29 mouse cellular contexts compared by ENCODE assay signal in genomic region chr2:173742744-173743143, GRCm38 (mm10). TPM values are rescaled to one million over a fixed set of nuclear protein-coding genes. Genes with fewer than 3 reads are reported as not detected.
A peak's percentile ranks its signal among the peaks of the same experiment; 100 is the strongest.
DNase-seq lines count a peak whose midpoint lies in the region; ATAC-seq and TF ChIP-seq lines count a peak whose summit lies in the region.
"Had no signal": no experiment of that assay in that cellular context is flagged by ENCODE, and none has a peak within 500 bp of the region (broad histone marks: within the 10 kb centered on the region; RNA-seq: fewer than 3 reads in every experiment).

No protein-coding gene starts in this region.

- TF ChIP-seq CTCF in stomach, postnatal 0 days (IDR thresholded peaks at IDR 0.05; ENCODE audit: low read depth), result no peak

- peaks cover 5% of the 10 kb centered on the region; the same call in 1 of the 2 replicates for H3K36me3 ChIP-seq in kidney, embryonic 16.5 days (ENCODE audit: insufficient read depth, low read length)
- peaks cover 16% of the 10 kb centered on the region; the same call in 1 of the 2 replicates for H3K36me3 ChIP-seq in neural tube, embryonic 13.5 days
- no peaks in the 10 kb centered on the region; the same call in 1 of the 2 replicates for H3K36me3 ChIP-seq in stomach, postnatal 0 days (ENCODE audit: control insufficient read depth, insufficient read depth, low read length)
- H3K36me3 ChIP-seq: forebrain, embryonic 15.5 days; liver, embryonic 15.5 days; stomach, embryonic 15.5 days had no signal

- H3K27ac ChIP-seq in kidney, embryonic 16.5 days (ENCODE audit: low read length), result peak overlapping the region; percentile 11; the same call in 1 of the 2 replicates
- H3K27ac ChIP-seq in neural tube, embryonic 13.5 days (replicated peaks), result 0 out of 2 replicates have a peak overlapping the region, but pooled peaks have one; percentile 2
- H3K27ac ChIP-seq in stomach, postnatal 0 days (replicated peaks), result peak overlapping the region; percentile 56
- H3K27ac ChIP-seq: forebrain, embryonic 15.5 days; liver, embryonic 15.5 days; midbrain, embryonic 10.5 days had no signal

- 0 out of 2 replicates have a peak overlapping the region, but pooled peaks have one; percentile 11 for H3K9ac ChIP-seq in kidney, embryonic 16.5 days (replicated peaks; ENCODE audit: low read length)
- H3K9ac ChIP-seq in neural tube, embryonic 13.5 days, result 0 out of 2 replicates have a peak overlapping the region, but pooled peaks have one; percentile 0
- H3K9ac ChIP-seq in stomach, postnatal 0 days (ENCODE audit: low read length), result 0 out of 2 replicates have a peak overlapping the region, but pooled peaks have one; percentile 1
- H3K9ac ChIP-seq: embryonic facial prominence, embryonic 15.5 days; forebrain, embryonic 15.5 days; limb, embryonic 15.5 days; liver, embryonic 15.5 days; stomach, embryonic 15.5 days had no signal

- no peaks in the 10 kb centered on the region for H3K27me3 ChIP-seq in kidney, embryonic 16.5 days (ENCODE audit: insufficient read depth, low read length)
- no peaks in the 10 kb centered on the region for H3K27me3 ChIP-seq in neural tube, embryonic 13.5 days
- no peaks in the 10 kb centered on the region for H3K27me3 ChIP-seq in stomach, postnatal 0 days (ENCODE audit: control insufficient read depth, insufficient read depth, low read length)
- H3K27me3 ChIP-seq: embryonic facial prominence, embryonic 15.5 days; forebrain, embryonic 15.5 days; limb, embryonic 15.5 days; liver, embryonic 15.5 days; stomach, embryonic 15.5 days had no signal

- peak; percentile 54 to 83 for DNase-seq in adrenal gland, adult (ENCODE audit: inconsistent age in 2 of 2, low spot score in 1 of 2)
- DNase-seq in adrenal gland, postnatal 4 days (ENCODE audit: low spot score in 2 of 2), result no peak
- DNase-seq in kidney, adult 18-20 months, result no peak
- DNase-seq in neural tube, embryonic 10.5 days (ENCODE audit: extremely low spot score, low spot score), result no peak
- no peak for DNase-seq in stomach, postnatal 0 days (ENCODE audit: low spot score)
- no peak for DNase-seq in thymus, postnatal 25 days
- DNase-seq: cerebellum, adult 9-10 months; gastrocnemius, postnatal 14 days; heart, adult 11 months; kidney, adult 8-10 months; layer of hippocampus, adult 9-11 months; thymus, adult 2 months had no signal

- TF ChIP-seq EP300 in stomach, postnatal 0 days (optimal IDR thresholded peaks at IDR 0.05), result no peak

- H3K9me3 ChIP-seq in kidney, embryonic 16.5 days (ENCODE audit: low read length), result 0 out of 2 replicates have a peak, but pooled peaks cover 6% of the 10 kb centered on the region
- H3K9me3 ChIP-seq in neural tube, embryonic 13.5 days, result peaks cover 8% of the 10 kb centered on the region; the same call in 1 of the 2 replicates
- 0 out of 2 replicates have a peak, but pooled peaks cover 2% of the 10 kb centered on the region for H3K9me3 ChIP-seq in stomach, postnatal 0 days (ENCODE audit: control insufficient read depth, low read length)
- H3K9me3 ChIP-seq: forebrain, embryonic 15.5 days; limb, embryonic 15.5 days; liver, embryonic 15.5 days; midbrain, embryonic 10.5 days; stomach, embryonic 15.5 days had no signal

- no peak overlapping the region for H3K4me2 ChIP-seq in kidney, embryonic 16.5 days (replicated peaks; ENCODE audit: low read depth, low read length)
- no peak overlapping the region for H3K4me2 ChIP-seq in neural tube, embryonic 13.5 days
- no peak overlapping the region for H3K4me2 ChIP-seq in stomach, postnatal 0 days (replicated peaks; ENCODE audit: low read depth)
- H3K4me2 ChIP-seq: forebrain, embryonic 15.5 days; heart, embryonic 11.5 days; limb, embryonic 15.5 days; liver, embryonic 15.5 days had no signal

- ATAC-seq in kidney, embryonic 16.5 days (ENCODE audit: low FRiP score, low TSS enrichment), result no peak
- ATAC-seq in neural tube, embryonic 13.5 days (ENCODE audit: low read depth), result no peak
- ATAC-seq in stomach, postnatal 0 days (ENCODE audit: low FRiP score, low TSS enrichment), result no peak
- ATAC-seq: activated CD4-positive, CD25-positive, alpha-beta regulatory T cell, adult 4 months; forebrain, embryonic 15.5 days; hindbrain, embryonic 16.5 days; lung, postnatal 0 days had no signal

- H3K4me1 ChIP-seq in kidney, embryonic 16.5 days (ENCODE audit: insufficient read depth, low read length), result peaks cover 43% of the 10 kb centered on the region
- peaks cover 49% of the 10 kb centered on the region for H3K4me1 ChIP-seq in neural tube, embryonic 13.5 days (replicated peaks)
- peaks cover 14% of the 10 kb centered on the region for H3K4me1 ChIP-seq in stomach, postnatal 0 days (replicated peaks; ENCODE audit: control insufficient read depth, insufficient read depth)

- 82% methylated on average over 9 of the region's 9 CpGs for WGBS in kidney, embryonic 16.5 days
- WGBS in neural tube, embryonic 13.5 days, result 62% methylated on average over 9 of the region's 9 CpGs
- 69% methylated on average over 9 of the region's 9 CpGs for WGBS in stomach, postnatal 0 days

- H3K4me3 ChIP-seq in kidney, embryonic 16.5 days (ENCODE audit: low read length), result no peak overlapping the region
- H3K4me3 ChIP-seq in neural tube, embryonic 13.5 days, result no peak overlapping the region
- no peak overlapping the region for H3K4me3 ChIP-seq in stomach, postnatal 0 days (ENCODE audit: low read depth, low read length)
- H3K4me3 ChIP-seq: embryonic facial prominence, embryonic 15.5 days; forebrain, embryonic 15.5 days; limb, embryonic 15.5 days; liver, embryonic 15.5 days; midbrain, embryonic 10.5 days had no signal

RNA-seq across cellular contexts. Expression of gene Vapb, which starts 5.4 kb away (rescaled TPM):
- 100 to 1,000 TPM; 127 to 130 TPM for total RNA-seq in adrenal gland, postnatal 4 days (2021)
- 18.2 and 24.2 TPM in 2 replicates for polyA plus RNA-seq in kidney, embryonic 16.5 days (2015; fragmentation: Nextera tagmentation; extraction: Ambion mirVana)
- polyA plus RNA-seq in neural tube, embryonic 13.5 days (2015; fragmentation: Nextera tagmentation; extraction: Ambion mirVana), result 13.3 and 15.1 TPM in 2 replicates
- polyA plus RNA-seq in stomach, postnatal 0 days (2015; fragmentation: Nextera tagmentation; extraction: Ambion mirVana), result 11.1 and 13.1 TPM in 2 replicates

RNA-seq across cellular contexts. Expression of gene 1700010B08Rik, which starts 23.5 kb away (rescaled TPM):
- total RNA-seq in adrenal gland, postnatal 4 days (2021), result not detected
- polyA plus RNA-seq in kidney, embryonic 16.5 days (2015; fragmentation: Nextera tagmentation; extraction: Ambion mirVana), result not detected in 2 replicates
- not detected in 2 replicates for polyA plus RNA-seq in neural tube, embryonic 13.5 days (2015; fragmentation: Nextera tagmentation; extraction: Ambion mirVana)
- not detected in 2 replicates for polyA plus RNA-seq in stomach, postnatal 0 days (2015; fragmentation: Nextera tagmentation; extraction: Ambion mirVana)
- total RNA-seq: gastrocnemius, postnatal 14 days; hematopoietic stem cell, adult 5-6 weeks; left cerebral cortex, adult 18-20 months; left cerebral cortex, postnatal 25 days had no signal
- polyA plus RNA-seq: activated CD4-positive, CD25-positive, alpha-beta regulatory T cell, adult 4 months; brain, embryonic 14.5 days; embryonic facial prominence, embryonic 15.5 days; forebrain, embryonic 15.5 days; heart, embryonic 11.5 days; heart, postnatal 0 days; hindbrain, embryonic 16.5 days; limb, embryonic 15.5 days; liver, embryonic 15.5 days; midbrain, embryonic 10.5 days; stomach, embryonic 15.5 days; thymus, adult 2 months had no signal

Comparison
In these comparisons a context has a peak if more than half of its experiments do, and no peak if none do; other contexts are left out.
1. DNase-seq: peak in adrenal gland, adult (2 of 2); none in adrenal gland, postnatal 4 days (0 of 2), kidney, adult 18-20 months (single experiment), neural tube, embryonic 10.5 days (single experiment), stomach, postnatal 0 days (single experiment) and thymus, postnatal 25 days (single experiment).
2. H3K27ac ChIP-seq: peak in every context shown above with its lines; median percentile 56 in stomach, postnatal 0 days; 11 in kidney, embryonic 16.5 days; 2 in neural tube, embryonic 13.5 days.
3. Peak in every context shown above with its lines, with median percentiles within 50 percentile points of each other: H3K9ac ChIP-seq.